Mouse (Mus musculus) forebrain, embryonic 16.5 days (tissue): ENCODE data around the gene Gck. TPM values are rescaled to one million over a fixed set of nuclear protein-coding genes. Genes with fewer than 3 reads are reported as not detected.

Experiments used
- ATAC-seq: fragments of 200-750 bp; cut with Nextera tagmentation; 2 replicates; pipeline ENCODE4 v1.8.0; 2017; ENCODE audit warnings: mild to moderate bottlenecking, moderate library complexity
- H3K27ac ChIP-seq: fragments of 300-500 bp; sonication (generic); 2 replicates; pipeline ENCODE4 v1.5.1; 2014; ENCODE audit warnings: low read length, control low read depth
- H3K27me3 ChIP-seq: fragments of 300-500 bp; sonication (generic); replicated peaks from 2 replicates; pipeline ENCODE4 v1.6.1; 2014; ENCODE audit warnings: low read length; ENCODE audit not compliant: control insufficient read depth, insufficient read depth
- H3K36me3 ChIP-seq: fragments of 300-500 bp; sonication (generic); 2 replicates; pipeline ENCODE4 v1.6.1; 2014; ENCODE audit not compliant: control insufficient read depth, insufficient read depth
- H3K4me1 ChIP-seq: fragments of 300-500 bp; sonication (generic); replicated peaks from 2 replicates; pipeline ENCODE4 v1.6.1; 2014; ENCODE audit warnings: low read length; ENCODE audit not compliant: control insufficient read depth, insufficient read depth
- H3K4me2 ChIP-seq: fragments of 300-500 bp; sonication (generic); 2 replicates; pipeline ENCODE4 v1.6.1; 2014; ENCODE audit warnings: mild to moderate bottlenecking, low read length, control low read depth
- H3K4me3 ChIP-seq: fragments of 300-500 bp; sonication (generic); replicated peaks from 2 replicates; pipeline ENCODE4 v1.5.1; 2014; ENCODE audit warnings: mild to moderate bottlenecking, low read length, control low read depth
- H3K9ac ChIP-seq: fragments of 300-500 bp; sonication (generic); replicated peaks from 2 replicates; pipeline ENCODE4 v1.6.1; 2014; ENCODE audit warnings: low read depth, low read length, control low read depth
- H3K9me3 ChIP-seq: fragments of 300-500 bp; sonication (generic); 2 replicates; pipeline ENCODE4 v1.6.1; 2016; ENCODE audit warnings: low read length; ENCODE audit not compliant: control insufficient read depth
- WGBS: fragments of 180-500 bp; shearing (Covaris S2); extraction: QIAGEN DNeasy Blood & Tissue Kit; methylation state at CpG from one replicate; pipeline ENCODE4 v1.1.7; 2014; 5-methylcytosine and 5-hydroxymethylcytosine counted together
- polyA plus RNA-seq: library from polyadenylated mRNA; unstranded; fragments of >200 nt; fragmentation: Nextera tagmentation; extraction: Ambion mirVana; gene quantifications from 2 replicates; pipeline ENCODE4 v1.2.1, GENCODE M21; 2015

Gck gene
- polyA plus RNA-seq, 1 experiment from 2014 or later = 8.2 TPM

- Histone ChIP-seq H3K36me3 (peaks cover 2% of the 10 kb centered on the region; the same call in 1 of the 2 replicates), H3K4me3 (no peak overlapping the region), H3K9ac (no peak overlapping the region), H3K4me2 (no peak overlapping the region), H3K4me1 (no peaks in the 10 kb centered on the region), H3K27ac (no peak overlapping the region), H3K27me3 (no peaks in the 10 kb centered on the region; the same call in 1 of the 2 replicates), H3K9me3 (no peaks in the 10 kb centered on the region)
- no peak for ATAC-seq
- WGBS = 92% methylated on average over 7 of the region's 7 CpGs
Measured at GRCm38 (mm10) chr11:5981323-5981722, 31.4 kb upstream of the Gck start.

- Histone ChIP-seq H3K4me1 (no peaks in the 10 kb centered on the region), H3K9ac (no peak overlapping the region), H3K4me2 (no peak overlapping the region), H3K4me3 (no peak overlapping the region), H3K9me3 (no peaks in the 10 kb centered on the region), H3K36me3 (peaks cover 2% of the 10 kb centered on the region; the same call in 1 of the 2 replicates), H3K27me3 (no peaks in the 10 kb centered on the region; the same call in 1 of the 2 replicates), H3K27ac (no peak overlapping the region)
- WGBS = 77% methylated on average over 8 of the region's 8 CpGs
- ATAC-seq = no peak
Measured at GRCm38 (mm10) chr11:5980561-5980960, 30.7 kb upstream of the Gck start.

- Histone ChIP-seq H3K9ac (no peak overlapping the region), H3K4me1 (no peaks in the 10 kb centered on the region), H3K27ac (no peak overlapping the region), H3K4me2 (no peak overlapping the region), H3K36me3 (peaks cover 2% of the 10 kb centered on the region; the same call in 1 of the 2 replicates), H3K27me3 (no peaks in the 10 kb centered on the region; the same call in 1 of the 2 replicates), H3K9me3 (no peaks in the 10 kb centered on the region), H3K4me3 (no peak overlapping the region)
- WGBS = 94% methylated on average over 2 of the region's 2 CpGs
- ATAC-seq = no peak
Measured at GRCm38 (mm10) chr11:5980108-5980507, 30.2 kb upstream of the Gck start.

GRCm38 (mm10) chr11:5979088-5979487, 29.2 kb upstream of the Gck start:
- 92% methylated on average over 7 of the region's 7 CpGs for WGBS
- Histone ChIP-seq H3K36me3 (peaks cover 2% of the 10 kb centered on the region; the same call in 1 of the 2 replicates), H3K27me3 (no peaks in the 10 kb centered on the region), H3K4me2 (no peak overlapping the region), H3K4me3 (no peak overlapping the region), H3K9me3 (no peaks in the 10 kb centered on the region), H3K4me1 (no peaks in the 10 kb centered on the region), H3K9ac (no peak overlapping the region), H3K27ac (no peak overlapping the region)
- no peak for ATAC-seq

- Histone ChIP-seq H3K36me3 (peaks cover 4% of the 10 kb centered on the region), H3K9ac (no peak overlapping the region)
- 19% methylated on average over 9 of the region's 9 CpGs for WGBS
Measured at GRCm38 (mm10) chr11:5976106-5976505, 26.2 kb upstream of the Gck start.

GRCm38 (mm10) chr11:5975068-5975467, 25.2 kb upstream of the Gck start:
- no peaks in the 10 kb centered on the region for H3K9me3 ChIP-seq
- ATAC-seq = no peak
- H3K4me1 ChIP-seq = no peaks in the 10 kb centered on the region
- H3K4me3 ChIP-seq = no peak overlapping the region
- no peak overlapping the region for H3K27ac ChIP-seq
- H3K36me3 ChIP-seq = peaks cover 4% of the 10 kb centered on the region
- 67% methylated on average over 2 of the region's 2 CpGs for WGBS
- H3K27me3 ChIP-seq = no peaks in the 10 kb centered on the region
- no peak overlapping the region for H3K4me2 ChIP-seq
- H3K9ac ChIP-seq = no peak overlapping the region

More at GRCm38 (mm10) chr11:5976106-5976505, 26.2 kb upstream of the Gck start:
- H3K27me3 ChIP-seq = no peaks in the 10 kb centered on the region
- H3K4me2 ChIP-seq = no peak overlapping the region
- no peak overlapping the region for H3K27ac ChIP-seq
- no peak overlapping the region for H3K4me3 ChIP-seq
- no peaks in the 10 kb centered on the region for H3K4me1 ChIP-seq
- ATAC-seq = no peak
- H3K9me3 ChIP-seq = no peaks in the 10 kb centered on the region

- no peak overlapping the region for H3K4me3 ChIP-seq
- H3K9ac ChIP-seq = no peak overlapping the region
- H3K27me3 ChIP-seq = no peaks in the 10 kb centered on the region
- no peak overlapping the region for H3K27ac ChIP-seq
- 80% methylated on average over 6 of the region's 6 CpGs for WGBS
- peaks cover 11% of the 10 kb centered on the region for H3K36me3 ChIP-seq
- no peaks in the 10 kb centered on the region for H3K4me1 ChIP-seq
- ATAC-seq = no peak
- no peak overlapping the region for H3K4me2 ChIP-seq
- no peaks in the 10 kb centered on the region for H3K9me3 ChIP-seq
Measured at GRCm38 (mm10) chr11:5974053-5974452, 24.2 kb upstream of the Gck start.

- H3K36me3 ChIP-seq = peaks cover 14% of the 10 kb centered on the region
- WGBS = 54% methylated on average over 7 of the region's 7 CpGs
Measured at GRCm38 (mm10) chr11:5973151-5973550, 23.3 kb upstream of the Gck start.

GRCm38 (mm10) chr11:5971202-5971601, 21.3 kb upstream of the Gck start:
- ATAC-seq = no peak
- no peaks in the 10 kb centered on the region for H3K27me3 ChIP-seq
- no peak overlapping the region for H3K9ac ChIP-seq
- H3K9me3 ChIP-seq = no peaks in the 10 kb centered on the region
- H3K36me3 ChIP-seq = peaks cover 20% of the 10 kb centered on the region
- H3K4me3 ChIP-seq = no peak overlapping the region
- no peaks in the 10 kb centered on the region for H3K4me1 ChIP-seq
- H3K27ac ChIP-seq = no peak overlapping the region
- H3K4me2 ChIP-seq = no peak overlapping the region
- 61% methylated on average over 7 of the region's 7 CpGs for WGBS

More at GRCm38 (mm10) chr11:5973151-5973550, 23.3 kb upstream of the Gck start:
- H3K4me2 ChIP-seq = no peak overlapping the region
- H3K27ac ChIP-seq = no peak overlapping the region
- H3K9ac ChIP-seq = no peak overlapping the region
- no peak for ATAC-seq
- no peaks in the 10 kb centered on the region for H3K4me1 ChIP-seq
- no peak overlapping the region for H3K4me3 ChIP-seq
- no peaks in the 10 kb centered on the region for H3K27me3 ChIP-seq
- H3K9me3 ChIP-seq = no peaks in the 10 kb centered on the region

- Histone ChIP-seq H3K4me3 (no peak overlapping the region), H3K36me3 (peaks cover 34% of the 10 kb centered on the region), H3K9me3 (no peaks in the 10 kb centered on the region), H3K27me3 (no peaks in the 10 kb centered on the region), H3K4me2 (no peak overlapping the region), H3K4me1 (no peaks in the 10 kb centered on the region), H3K27ac (no peak overlapping the region), H3K9ac (no peak overlapping the region)
- no peak for ATAC-seq
- 83% methylated on average over 6 of the region's 6 CpGs for WGBS
Measured at GRCm38 (mm10) chr11:5968223-5968622, 18.3 kb upstream of the Gck start.
